Mouse (Mus musculus): Measurements from ENCODE around the gene Ifna14. TPM values are rescaled to one million over a fixed set of nuclear protein-coding genes. Genes with fewer than 3 reads are reported as not detected.

Gene Ifna14
- total RNA-seq, 2 experiments from 2014 or later: not detected

DNA sequence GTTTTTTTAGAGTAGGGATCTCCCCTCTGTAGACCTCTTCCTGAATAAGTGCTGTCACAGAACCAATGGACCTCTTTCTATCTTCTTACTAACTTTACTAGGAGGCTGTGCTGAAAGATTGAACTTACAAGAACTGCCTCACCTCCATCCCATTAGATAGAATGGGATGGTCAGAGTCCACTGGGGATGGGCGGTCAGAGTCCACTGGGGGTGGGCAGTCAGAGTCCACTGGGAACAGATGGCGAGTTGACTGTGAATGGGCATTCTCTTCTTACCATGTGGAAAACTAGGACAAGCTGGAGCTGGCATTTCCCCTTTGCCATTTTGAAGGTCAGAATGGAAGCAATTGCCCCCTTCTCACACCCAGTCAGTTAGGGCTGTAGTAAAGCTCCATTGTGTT is 38.1 kb downstream of the Ifna14 start:
- TF ChIP-seq CTCF (IDR thresholded peaks at IDR 0.05): no peak
- intact Hi-C loops (cut with DNase I): no loop called here
- DNase-seq (ENCODE audit: extremely low spot score in 1 of 2, low spot score in 2 of 2): no peak
- no peak overlapping the region for H3K4me3 ChIP-seq
- no peak overlapping the region for H3K27ac ChIP-seq

DNA sequence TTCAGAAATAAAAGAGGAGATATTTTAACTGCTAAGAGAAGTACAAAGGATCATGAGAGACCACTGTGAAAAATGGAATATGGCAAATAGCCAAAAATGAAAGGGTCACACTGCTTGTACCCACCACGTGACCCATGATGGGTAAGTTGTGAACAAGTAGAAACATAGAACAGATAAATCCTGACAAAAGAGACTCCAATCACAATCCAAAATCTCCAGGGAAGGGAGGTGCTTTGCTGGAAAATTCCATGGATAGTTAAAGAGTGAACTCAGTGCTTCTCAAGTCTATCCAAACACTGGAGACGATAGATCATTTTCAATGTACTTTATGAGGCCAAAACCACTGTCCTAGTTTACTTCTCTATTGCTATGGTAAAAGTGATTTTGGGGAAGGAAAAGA is 40.7 kb downstream of the Ifna14 start:
- no peak for TF ChIP-seq CTCF (IDR thresholded peaks at IDR 0.05)
- no peak overlapping the region for H3K27ac ChIP-seq
- intact Hi-C loops (cut with DNase I): no loop called here

DNA sequence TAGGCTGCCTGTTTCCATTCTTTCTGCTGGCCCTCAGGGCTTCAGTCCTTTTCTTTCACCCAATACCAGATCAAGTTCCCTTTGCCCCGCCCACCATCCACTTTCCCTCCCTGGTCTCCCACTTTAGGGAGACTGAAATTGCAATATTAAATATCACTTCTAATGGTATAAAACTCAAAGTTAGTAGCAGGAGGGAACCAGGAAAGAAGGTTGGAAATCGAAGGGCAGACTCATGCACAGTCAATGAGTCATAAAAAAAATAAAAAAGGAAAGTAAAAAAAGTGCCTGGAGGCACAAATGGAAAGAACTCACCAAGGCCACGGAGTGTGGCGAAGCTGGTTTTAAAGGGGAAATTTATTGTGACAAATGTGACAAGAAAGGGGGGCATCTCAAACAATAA is 41.3 kb downstream of the Ifna14 start:
- intact Hi-C loops (cut with DNase I): no loop called here
- DNase-seq (ENCODE audit: extremely low spot score in 1 of 2, low spot score in 2 of 2): no peak
- no peak for TF ChIP-seq CTCF (IDR thresholded peaks at IDR 0.05)
- Histone ChIP-seq H3K27ac (no peak overlapping the region), H3K4me3 (no peak overlapping the region)

More for the DNA sequence above, 40.7 kb downstream of the Ifna14 start:
- no peak for DNase-seq (ENCODE audit: extremely low spot score in 1 of 2, low spot score in 2 of 2)
- no peak overlapping the region for H3K4me3 ChIP-seq

DNA sequence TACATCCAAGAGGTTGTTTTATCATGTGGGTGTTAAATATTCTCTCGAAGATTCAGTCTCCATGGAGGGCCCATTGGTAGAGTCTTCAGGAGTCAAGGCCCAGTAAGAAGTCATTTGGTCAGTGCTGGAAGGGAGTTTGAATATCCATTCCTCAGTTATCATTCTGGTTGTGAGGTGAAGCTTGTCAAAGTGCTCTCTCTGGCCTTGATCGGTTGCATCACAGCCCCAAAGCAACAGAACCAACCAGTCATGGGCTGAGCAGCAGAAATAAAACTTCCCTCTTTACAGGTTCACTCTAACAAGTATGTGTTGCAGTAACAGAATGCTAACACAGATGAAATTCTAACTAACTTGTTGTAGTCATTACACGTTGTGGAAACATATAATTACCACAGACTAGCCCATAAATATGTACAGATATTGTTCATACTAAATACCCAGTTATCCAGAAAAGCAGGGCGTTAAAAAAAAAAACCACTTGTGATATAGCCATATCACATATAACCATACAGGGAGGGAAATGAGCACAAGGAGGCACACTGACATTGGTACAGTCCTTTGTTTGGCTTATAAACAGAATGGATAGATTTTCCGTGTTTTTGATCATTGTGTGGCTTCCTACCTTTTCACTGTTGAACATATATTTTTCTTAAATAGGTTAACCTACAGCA is 45.1 kb downstream of the Ifna14 start:
- DNase-seq (ENCODE audit: extremely low spot score in 1 of 2, low spot score in 2 of 2): no peak
- intact Hi-C loops (cut with DNase I): no loop called here
- no peak for TF ChIP-seq CTCF (IDR thresholded peaks at IDR 0.05)

DNA sequence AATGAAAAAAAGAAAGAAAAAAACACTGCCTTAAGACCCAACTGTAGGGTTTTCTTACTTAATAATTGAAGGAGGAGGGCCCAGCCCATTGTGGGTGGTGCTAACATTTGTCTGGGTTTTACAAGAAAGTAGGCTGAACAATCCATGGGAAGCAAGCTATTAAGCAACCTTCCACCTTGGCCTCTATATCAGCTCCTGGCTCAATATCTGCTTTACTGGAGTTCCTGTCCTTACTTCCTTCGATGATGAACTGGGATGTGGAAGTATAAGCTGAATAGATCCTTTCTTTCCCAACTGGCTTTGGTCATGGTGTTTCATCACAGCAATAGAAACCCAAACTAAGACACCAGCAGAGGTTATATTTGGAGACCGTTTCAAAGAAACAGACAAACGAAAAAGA is 46.2 kb downstream of the Ifna14 start:
- Histone ChIP-seq H3K4me3 (no peak overlapping the region), H3K27ac (no peak overlapping the region)
- intact Hi-C loops (cut with DNase I): no loop called here
- TF ChIP-seq CTCF (IDR thresholded peaks at IDR 0.05): no peak
- no peak for DNase-seq (ENCODE audit: extremely low spot score in 1 of 2, low spot score in 2 of 2)

More for the DNA sequence above, 45.1 kb downstream of the Ifna14 start:
- no peak overlapping the region for H3K27ac ChIP-seq
- no peak overlapping the region for H3K4me3 ChIP-seq

DNA sequence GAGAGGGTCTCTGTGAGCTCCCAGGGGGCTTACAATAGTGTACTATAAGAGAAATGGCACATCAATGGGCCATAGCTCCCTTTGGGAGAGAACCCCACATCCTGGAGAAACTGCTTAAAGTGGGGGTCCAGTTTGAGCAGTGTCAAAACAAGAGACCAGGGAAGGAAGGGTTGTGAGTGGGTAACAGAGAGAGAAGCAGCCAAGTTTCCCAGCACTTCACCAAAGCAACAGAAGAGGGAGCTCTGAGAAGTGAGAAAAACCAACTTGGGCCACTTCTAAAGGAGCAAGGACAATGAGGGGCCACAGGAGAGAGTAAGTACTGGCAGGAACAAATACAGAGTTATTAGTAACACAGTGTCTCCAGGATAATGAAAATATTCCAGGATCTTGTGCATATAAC is 48.4 kb downstream of the Ifna14 start:
- TF ChIP-seq CTCF (IDR thresholded peaks at IDR 0.05): peak; percentile 50
- H3K27ac ChIP-seq: no peak overlapping the region
- intact Hi-C loops (cut with DNase I): no loop called here
- DNase-seq (ENCODE audit: extremely low spot score in 1 of 2, low spot score in 2 of 2): no peak
- H3K4me3 ChIP-seq: no peak overlapping the region

DNA sequence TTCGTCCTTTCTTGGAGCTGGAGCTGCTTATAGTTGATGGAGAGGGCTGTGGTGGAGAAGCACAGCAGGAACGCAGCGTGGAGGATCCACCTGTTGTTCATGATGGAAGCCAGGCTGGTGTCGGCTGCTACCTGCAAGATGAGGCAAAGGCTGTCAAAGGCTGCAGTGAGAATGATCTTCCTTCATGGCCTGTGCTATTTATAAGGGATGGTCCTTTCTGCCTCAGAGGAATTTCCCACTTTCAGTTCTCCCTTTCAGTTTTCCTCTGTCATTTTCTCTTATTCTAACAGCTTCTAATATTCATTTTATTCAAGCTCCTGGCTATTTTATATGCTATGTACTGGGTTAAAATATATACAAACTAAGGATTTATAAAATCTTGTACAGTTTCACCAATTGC is 48.9 kb downstream of the Ifna14 start, which contains the start of gene Ifnb1:
Ifnb1 (minus strand) TSS at position 101 of the 400 bp plus-strand sequence.
- H3K27ac ChIP-seq: no peak within 1 kb of the TSS
- no peak for TF ChIP-seq CTCF (IDR thresholded peaks at IDR 0.05)
- intact Hi-C loops (cut with DNase I): no loop called here
- no peak within 1 kb of the TSS for H3K4me3 ChIP-seq
- DNase-seq (ENCODE audit: extremely low spot score in 1 of 2, low spot score in 2 of 2): no peak

Other genes starting within 250 kb of the Ifna14 start
- gene Hacd4, start 132.9 kb downstream of the Ifna14 start, total RNA-seq (2021): 1 to 10 TPM; 1.2 to 1.7 TPM
- not detected for gene Ifnb1, start 49.0 kb downstream of the Ifna14 start, total RNA-seq (2021)
- gene Ifna15, start 13.6 kb downstream of the Ifna14 start, total RNA-seq (2021): not detected
- not detected for gene Ifna9, start 20.6 kb upstream of the Ifna14 start, total RNA-seq (2021)
- gene Ifna12, start 31.6 kb upstream of the Ifna14 start, total RNA-seq (2021): not detected
- not detected for gene C87499, start 62.6 kb upstream of the Ifna14 start, total RNA-seq (2021)
- not detected for gene Ifna13, start 72.7 kb upstream of the Ifna14 start, total RNA-seq (2021)
- not detected for gene Ifna16, start 105.1 kb upstream of the Ifna14 start, total RNA-seq (2021)
- gene Ifna2, start 112.1 kb upstream of the Ifna14 start, total RNA-seq (2021): not detected
- not detected for gene Ifnab, start 119.6 kb upstream of the Ifna14 start, total RNA-seq (2021)
- 1 to 10 TPM in 1 of 2 experiments, under 1 TPM in 1; 0.79 to 1.1 TPM for gene Gm26566, start 150.0 kb upstream of the Ifna14 start, total RNA-seq (2021)
- gene Klhl9, start 150.7 kb upstream of the Ifna14 start, total RNA-seq (2021): 10 to 100 TPM; 96.7 to 97.8 TPM
- not detected for gene Gm13271, start 183.1 kb upstream of the Ifna14 start, total RNA-seq (2021)
- gene Gm13283, start 188.3 kb upstream of the Ifna14 start, total RNA-seq (2021): not detected
- not detected for gene Gm13290, start 202.0 kb upstream of the Ifna14 start, total RNA-seq (2021)
- not detected for gene Gm13289, start 205.1 kb upstream of the Ifna14 start, total RNA-seq (2021)
- gene Gm13272, start 208.1 kb upstream of the Ifna14 start, total RNA-seq (2021): not detected
- not detected for gene Ifnz, start 210.3 kb upstream of the Ifna14 start, total RNA-seq (2021)
- gene Gm13276, start 213.9 kb upstream of the Ifna14 start, total RNA-seq (2021): not detected
- not detected for gene Gm13277, start 216.8 kb upstream of the Ifna14 start, total RNA-seq (2021)
- not detected for gene Gm13278, start 219.8 kb upstream of the Ifna14 start, total RNA-seq (2021)
- not detected for gene Gm13275, start 222.7 kb upstream of the Ifna14 start, total RNA-seq (2021)
- not detected for gene Gm13279, start 225.6 kb upstream of the Ifna14 start, total RNA-seq (2021)
- gene Gm13285, start 227.9 kb upstream of the Ifna14 start, total RNA-seq (2021): not detected
- gene Gm13287, start 231.5 kb upstream of the Ifna14 start, total RNA-seq (2021): not detected
- not detected for gene Gm13288, start 233.7 kb upstream of the Ifna14 start, total RNA-seq (2021)
- gene Ifna7, start 244.4 kb upstream of the Ifna14 start, total RNA-seq (2021): not detected
- gene Ifna11, start 248.2 kb upstream of the Ifna14 start, total RNA-seq (2021): not detected